Mouse (Mus musculus) midbrain, embryonic 11.5 days (tissue): ENCODE results near the gene Oaz1. TPM values are rescaled to one million over a fixed set of nuclear protein-coding genes. Genes with fewer than 3 reads are reported as not detected.
"Not testable (repeated sequence)": the region's sequence is repeated elsewhere in the genome, so short reads cannot be mapped to it uniquely, and the experiment has no call there.

Experiments
- ATAC-seq: fragments of 200-750 bp; cut with Nextera tagmentation; 2 replicates; pipeline ENCODE4 v1.8.0; 2017; ENCODE audit warnings: moderate TSS enrichment, moderate library complexity; ENCODE audit not compliant: low FRiP score
- DNase-seq: peaks from one replicate; pipeline ENCODE4 v3.0.0; 2015; ENCODE audit warnings: low spot score; ENCODE audit errors: missing footprints
- H3K27ac ChIP-seq: fragments of 300-500 bp; sonication (generic); 2 replicates; pipeline ENCODE4 v1.5.1; 2014; ENCODE audit warnings: low read depth, low read length
- H3K27me3 ChIP-seq: fragments of 300-500 bp; sonication (generic); 2 replicates; pipeline ENCODE4 v1.6.1; 2014; ENCODE audit warnings: mild to moderate bottlenecking, low read length, moderate library complexity, mixed read lengths; ENCODE audit not compliant: control insufficient read depth, insufficient read depth
- H3K36me3 ChIP-seq: fragments of 300-500 bp; sonication (generic); 2 replicates; pipeline ENCODE4 v1.6.1; 2014; ENCODE audit warnings: mild to moderate bottlenecking, low read length, moderate library complexity, mixed read lengths; ENCODE audit not compliant: control insufficient read depth, insufficient read depth
- H3K4me1 ChIP-seq: fragments of 300-500 bp; sonication (generic); 2 replicates; pipeline ENCODE4 v1.6.1; 2014; ENCODE audit warnings: low read length; ENCODE audit not compliant: control insufficient read depth, insufficient read depth
- H3K4me2 ChIP-seq: fragments of 300-500 bp; sonication (generic); 2 replicates; pipeline ENCODE4 v1.6.1; 2014; ENCODE audit warnings: mild to moderate bottlenecking, moderate library complexity
- H3K4me3 ChIP-seq: fragments of 300-500 bp; sonication (generic); 2 replicates; pipeline ENCODE4 v1.5.1; 2014; ENCODE audit warnings: low read depth, low read length
- H3K9ac ChIP-seq: fragments of 300-500 bp; sonication (generic); 2 replicates; pipeline ENCODE4 v1.6.1; 2014; ENCODE audit warnings: low read length
- H3K9me3 ChIP-seq: fragments of 300-500 bp; sonication (generic); 2 replicates; pipeline ENCODE4 v1.6.1; 2016; ENCODE audit warnings: low read length; ENCODE audit not compliant: control insufficient read depth
- WGBS: fragments of 180-500 bp; shearing (Covaris S2); extraction: QIAGEN DNeasy Blood & Tissue Kit; methylation state at CpG from one replicate; pipeline ENCODE4 v1.1.7; 2014; 5-methylcytosine and 5-hydroxymethylcytosine counted together
- polyA plus RNA-seq: library from polyadenylated mRNA; unstranded; fragments of >200 nt; fragmentation: Nextera tagmentation; extraction: Ambion mirVana; gene quantifications from 2 replicates; pipeline ENCODE4 v1.2.1, GENCODE M21; 2014

Oaz1 gene
- polyA plus RNA-seq, 1 experiment from 2014 or later, result 1,824 TPM

GRCm38 (mm10) chr10:80827063-80827869, 810 bp downstream of the Oaz1 start:
- 9% methylated on average over 29 of the region's 29 CpGs for WGBS
- peak overlapping the region; percentile 87 for H3K4me2 ChIP-seq
- no peaks in the 10 kb centered on the region for H3K27me3 ChIP-seq
- DNase-seq (no peak), ATAC-seq (no peak)
- peak overlapping the region; percentile 91 for H3K9ac ChIP-seq
- no peaks in the 10 kb centered on the region for H3K9me3 ChIP-seq
- peak overlapping the region; percentile 73; the same call in 1 of the 2 replicates for H3K27ac ChIP-seq
- H3K4me1 ChIP-seq, result peaks cover 21% of the 10 kb centered on the region
- H3K4me3 ChIP-seq, result peak overlapping the region; percentile 78
- peaks cover 8% of the 10 kb centered on the region; the same call in 1 of the 2 replicates for H3K36me3 ChIP-seq

GRCm38 (mm10) chr10:80827870-80828420, 1.5 kb downstream of the Oaz1 start:
- H3K4me3 ChIP-seq, result peak overlapping the region; percentile 78
- 91% methylated on average over 10 of the region's 10 CpGs for WGBS
- DNase-seq, result no peak
- H3K4me1 ChIP-seq, result peaks cover 24% of the 10 kb centered on the region
- peak overlapping the region; percentile 91 for H3K9ac ChIP-seq
- H3K27ac ChIP-seq, result no peak overlapping the region
- peaks cover 8% of the 10 kb centered on the region; the same call in 1 of the 2 replicates for H3K36me3 ChIP-seq
- H3K4me2 ChIP-seq, result peak overlapping the region; percentile 87
- ATAC-seq, result no peak
- no peaks in the 10 kb centered on the region for H3K9me3 ChIP-seq
- no peaks in the 10 kb centered on the region for H3K27me3 ChIP-seq

- not testable (repeated sequence) for H3K4me2 ChIP-seq, H3K36me3 ChIP-seq, H3K27ac ChIP-seq, ATAC-seq, H3K9ac ChIP-seq, H3K27me3 ChIP-seq, H3K9me3 ChIP-seq, DNase-seq
- Histone ChIP-seq H3K4me1 (peaks cover 27% of the 10 kb centered on the region), H3K4me3 (0 out of 2 replicates have a peak overlapping the region, but pooled peaks have one; percentile 78)
- 91% methylated on average over 9 of the region's 9 CpGs for WGBS
Observed at GRCm38 (mm10) chr10:80828587-80828986, 2.1 kb downstream of the Oaz1 start.

- 70% methylated on average over 1 of the region's 1 CpGs for WGBS
- no peak for DNase-seq
- Histone ChIP-seq H3K4me3 (0 out of 2 replicates have a peak overlapping the region, but pooled peaks have one; percentile 3), H3K27me3 (peaks cover 4% of the 10 kb centered on the region), H3K27ac (no peak overlapping the region), H3K4me1 (peaks cover 27% of the 10 kb centered on the region), H3K9me3 (no peaks in the 10 kb centered on the region), H3K9ac (no peak overlapping the region), H3K36me3 (peaks cover 8% of the 10 kb centered on the region; the same call in 1 of the 2 replicates), H3K4me2 (no peak overlapping the region)
- no peak for ATAC-seq
Observed at GRCm38 (mm10) chr10:80829359-80830278, 3.2 kb downstream of the Oaz1 start.

- Histone ChIP-seq H3K27me3 (peaks cover 19% of the 10 kb centered on the region), H3K27ac (no peak overlapping the region), H3K9ac (no peak overlapping the region), H3K4me2 (no peak overlapping the region), H3K4me3 (no peak overlapping the region), H3K36me3 (peaks cover 8% of the 10 kb centered on the region; the same call in 1 of the 2 replicates), H3K4me1 (peaks cover 27% of the 10 kb centered on the region), H3K9me3 (no peaks in the 10 kb centered on the region)
- WGBS, result 3% methylated on average over 9 of the region's 9 CpGs
- peak; percentile 93 for DNase-seq
- ATAC-seq, result 0 out of 2 replicates have a peak, but pooled peaks have one; percentile 3
Observed at GRCm38 (mm10) chr10:80831136-80831535, 4.7 kb downstream of the Oaz1 start.

- 42% methylated on average over 7 of the region's 7 CpGs for WGBS
- ATAC-seq, result no peak
- peaks cover 21% of the 10 kb centered on the region for H3K27me3 ChIP-seq
- H3K4me1 ChIP-seq, result peaks cover 23% of the 10 kb centered on the region
- no peak overlapping the region for H3K4me2 ChIP-seq
- DNase-seq, result no peak
- H3K9ac ChIP-seq, result no peak overlapping the region
- no peak overlapping the region for H3K27ac ChIP-seq
- peaks cover 8% of the 10 kb centered on the region; the same call in 1 of the 2 replicates for H3K36me3 ChIP-seq
- H3K9me3 ChIP-seq, result no peaks in the 10 kb centered on the region
- no peak overlapping the region for H3K4me3 ChIP-seq
Observed at GRCm38 (mm10) chr10:80832818-80833217, 6.4 kb downstream of the Oaz1 start.

- Histone ChIP-seq H3K9ac (no peak overlapping the region), H3K36me3 (no peaks in the 10 kb centered on the region), H3K4me3 (no peak overlapping the region), H3K27ac (no peak overlapping the region), H3K4me1 (peaks cover 16% of the 10 kb centered on the region), H3K9me3 (no peaks in the 10 kb centered on the region), H3K27me3 (peaks cover 21% of the 10 kb centered on the region), H3K4me2 (no peak overlapping the region)
- ATAC-seq, result no peak
- 51% methylated on average over 30 of the region's 30 CpGs for WGBS
- DNase-seq, result no peak
Observed at GRCm38 (mm10) chr10:80835617-80836016, 9.2 kb downstream of the Oaz1 start.

GRCm38 (mm10) chr10:80836949-80837379, 10.5 kb downstream of the Oaz1 start:
- DNase-seq (peak; percentile 72), ATAC-seq (no peak)
- Histone ChIP-seq H3K4me1 (peaks cover 6% of the 10 kb centered on the region), H3K4me3 (no peak overlapping the region), H3K4me2 (no peak overlapping the region), H3K9me3 (no peaks in the 10 kb centered on the region), H3K36me3 (no peaks in the 10 kb centered on the region), H3K27me3 (peaks cover 21% of the 10 kb centered on the region), H3K27ac (no peak overlapping the region), H3K9ac (no peak overlapping the region)
- 62% methylated on average over 7 of the region's 7 CpGs for WGBS
